Mouse (Mus musculus) ES-E14 (cell line): ENCODE measurements at regions not wholly inside any gene's neighbourhood (a gene's known extent, or its start where the extent isn't known, plus 50 kb on each side); places are given as distances from the start of the nearest gene placed in this dataset.

ENCODE experiments used
- DNase-seq: peaks from one replicate; pipeline ENCODE4 v3.0.0-alpha.2; 2013; ENCODE audit warnings: low read depth, low spot score
- H3K27ac ChIP-seq: 2 replicates; pipeline ENCODE4 v1.5.1; 2012; ENCODE audit warnings: low read depth, mild to moderate bottlenecking, low read length, moderate library complexity, mixed read lengths; ENCODE audit not compliant: poor library complexity, insufficient read depth, severe bottlenecking
- H3K36me3 ChIP-seq: 2 replicates; pipeline ENCODE4 v1.6.1; 2012; ENCODE audit warnings: mild to moderate bottlenecking, low read length, moderate library complexity, mixed read lengths; ENCODE audit not compliant: control insufficient read depth, poor library complexity, insufficient read depth, severe bottlenecking
- H3K4me1 ChIP-seq, 2 experiments: fragments of 150-350 bp in 1 of 2; sonication (generic) in 1 of 2; 2 replicates each; pipeline ENCODE4 v1.6.1; 2012; ENCODE audit warnings: low read length in 2 of 2, mild to moderate bottlenecking in 1 of 2, mixed read lengths in 1 of 2; ENCODE audit not compliant: control insufficient read depth in 2 of 2, insufficient read depth in 2 of 2, poor library complexity in 1 of 2
- H3K4me3 ChIP-seq, 2 experiments: fragments of 150-350 bp in 1 of 2; sonication (generic) in 1 of 2; 2 replicates each; pipeline ENCODE4 v1.5.1; 2012; ENCODE audit warnings: low read length in 2 of 2, low read depth in 1 of 2, mild to moderate bottlenecking in 1 of 2, mixed read lengths in 1 of 2; ENCODE audit not compliant: insufficient read depth in 1 of 2, poor library complexity in 1 of 2, severe bottlenecking in 1 of 2
- H3K9ac ChIP-seq: 2 replicates; pipeline ENCODE4 v1.6.1; 2012; ENCODE audit warnings: low read depth, mild to moderate bottlenecking, low read length, mixed read lengths; ENCODE audit not compliant: poor library complexity, insufficient read depth, severe bottlenecking
- H3K9me3 ChIP-seq: fragments of 150-350 bp; sonication (generic); 2 replicates; pipeline ENCODE4 v1.6.1; 2012; ENCODE audit warnings: low read depth, mild to moderate bottlenecking, low read length; ENCODE audit not compliant: control insufficient read depth, insufficient read depth
- CHD2 ChIP-seq: IDR thresholded peaks from 2 replicates; pipeline ENCODE4 v1.6.1; 2014; ENCODE audit warnings: mild to moderate bottlenecking, low read depth, low read length, inconsistent platforms
- HCFC1 ChIP-seq: IDR thresholded peaks from 2 replicates; pipeline ENCODE4 v1.6.1; 2012; ENCODE audit warnings: low read length, inconsistent platforms, borderline replicate concordance; ENCODE audit not compliant: insufficient read depth
- MAFK ChIP-seq: IDR thresholded peaks from 2 replicates; pipeline ENCODE4 v1.6.1; 2014; ENCODE audit warnings: mild to moderate bottlenecking, low read depth, low read length, inconsistent platforms; ENCODE audit not compliant: insufficient read depth
- ZC3H11A ChIP-seq: IDR thresholded peaks from 2 replicates; pipeline ENCODE4 v1.6.1; 2012; ENCODE audit warnings: low read depth, mild to moderate bottlenecking, inconsistent platforms, low read length, borderline replicate concordance
- ZNF384 ChIP-seq: IDR thresholded peaks from 2 replicates; pipeline ENCODE4 v1.6.1; 2012; ENCODE audit warnings: low read depth, low read length, inconsistent platforms
- in situ Hi-C, 2 experiments: fragments of 600-800 bp; cut with MboI; formaldehyde crosslinking; loops; one replicate each; pipeline ENCODE4 v1.15.1; 2025; ENCODE audit warnings: low sequenced_read_pairs in 2 of 2, inconsistent platforms in 1 of 2; ENCODE audit not compliant: unreplicated experiment in 2 of 2

DNA sequence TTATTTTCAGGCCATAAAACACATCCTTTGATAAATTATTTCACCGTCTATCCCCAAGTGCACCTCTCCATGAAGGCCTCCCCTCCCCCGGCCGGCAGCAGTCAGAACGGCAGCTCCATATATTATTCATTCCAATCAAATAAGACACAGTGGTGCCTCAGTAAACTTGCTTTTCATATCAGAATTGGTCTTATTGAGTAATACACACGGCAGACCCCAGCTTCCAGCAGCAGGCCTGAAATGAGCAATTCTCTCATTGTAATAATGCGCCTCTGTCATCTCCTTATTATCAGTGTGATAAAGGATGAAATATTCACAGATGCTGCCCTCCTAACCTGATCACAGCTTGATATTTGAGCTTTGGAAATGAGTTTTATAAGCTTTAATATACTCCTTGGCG is 169.0 kb upstream of the 4930535I16Rik start:
- no peak for DNase-seq
- Histone ChIP-seq H3K9me3 (no peaks in the 10 kb centered on the region), H3K4me3 (no peak overlapping the region), H3K36me3 (no peaks in the 10 kb centered on the region), H3K4me1 (no peaks in the 10 kb centered on the region), H3K27ac (no peak overlapping the region), H3K9ac (no peak overlapping the region)
- TF ChIP-seq CHD2, result no peak
- no peak for TF ChIP-seq ZC3H11A
- no peak for TF ChIP-seq MAFK
- TF ChIP-seq ZNF384, result no peak
- TF ChIP-seq HCFC1, result no peak
- in situ Hi-C loops, result no loop called here

- no peak for TF ChIP-seq MAFK
- TF ChIP-seq ZC3H11A, result no peak
- no peak for TF ChIP-seq CHD2
- no peak for TF ChIP-seq ZNF384
- TF ChIP-seq HCFC1, result no peak
- H3K27ac ChIP-seq, result no peak overlapping the region
- DNase-seq, result no peak
- H3K36me3 ChIP-seq, result no peaks in the 10 kb centered on the region
- no peaks in the 10 kb centered on the region; a peak in 1 of 4 replicates for H3K4me1 ChIP-seq
- H3K4me3 ChIP-seq, result no peak overlapping the region
- H3K9ac ChIP-seq, result no peak overlapping the region
- in situ Hi-C loops, result no loop called here
- H3K9me3 ChIP-seq, result no peaks in the 10 kb centered on the region
These were observed 168.4 kb upstream of the 4930535I16Rik start for GRCm38 (mm10) chr4:124086254-124086653.

- in situ Hi-C loops, result no loop called here
- no peak overlapping the region for H3K9ac ChIP-seq
- H3K27ac ChIP-seq, result no peak overlapping the region
- no peak overlapping the region for H3K4me3 ChIP-seq
- no peaks in the 10 kb centered on the region for H3K9me3 ChIP-seq
- DNase-seq, result no peak
- no peak for TF ChIP-seq ZNF384
- TF ChIP-seq HCFC1, result no peak
- TF ChIP-seq MAFK, result no peak
- no peak for TF ChIP-seq ZC3H11A
- TF ChIP-seq CHD2, result no peak
- no peaks in the 10 kb centered on the region for H3K36me3 ChIP-seq
- peaks cover 0 to 8% of the 10 kb centered on the region in 2 experiments; a peak in 2 of 4 replicates for H3K4me1 ChIP-seq
These were observed 161.8 kb upstream of the 4930535I16Rik start for GRCm38 (mm10) chr4:124079603-124080002.

GRCm38 (mm10) chr4:124075551-124075950 is 157.7 kb upstream of the 4930535I16Rik start:
- Histone ChIP-seq H3K36me3 (no peaks in the 10 kb centered on the region), H3K9ac (no peak overlapping the region), H3K27ac (no peak overlapping the region), H3K4me1 (peaks cover 2 to 16% of the 10 kb centered on the region in 2 experiments; a peak in 2 of 4 replicates), H3K9me3 (no peaks in the 10 kb centered on the region), H3K4me3 (no peak overlapping the region)
- TF ChIP-seq ZNF384 (no peak), HCFC1 (no peak), MAFK (no peak), ZC3H11A (no peak), CHD2 (no peak)
- DNase-seq, result no peak
- in situ Hi-C loops, result no loop called here

DNA sequence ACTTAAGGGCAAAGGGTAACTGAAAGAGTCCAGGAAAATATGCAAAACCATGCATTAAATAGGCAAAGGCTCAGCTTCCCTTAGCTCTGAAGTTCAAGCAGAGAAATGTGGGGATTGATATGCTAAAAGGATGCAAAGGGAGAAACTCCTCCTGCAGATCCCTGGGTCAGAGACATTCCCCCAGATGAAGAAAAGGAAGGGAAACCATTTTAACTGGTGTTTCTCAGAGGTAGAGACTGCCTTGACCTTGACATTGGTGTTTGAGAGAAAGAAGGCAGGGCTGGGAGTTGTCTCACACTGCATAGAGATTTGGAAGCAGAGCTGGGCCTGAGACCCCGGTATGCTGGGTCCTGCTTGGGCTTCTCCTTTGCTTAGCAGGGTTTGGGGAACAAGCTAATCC is 155.8 kb upstream of the 4930535I16Rik start:
- no peaks in the 10 kb centered on the region for H3K9me3 ChIP-seq
- in situ Hi-C loops, result no loop called here
- H3K36me3 ChIP-seq, result no peaks in the 10 kb centered on the region
- no peak overlapping the region for H3K4me3 ChIP-seq
- H3K4me1 ChIP-seq, result peaks cover 2 to 16% of the 10 kb centered on the region in 2 experiments; a peak in 2 of 4 replicates
- DNase-seq, result no peak
- no peak for TF ChIP-seq ZNF384
- TF ChIP-seq MAFK, result no peak
- no peak for TF ChIP-seq HCFC1
- no peak for TF ChIP-seq CHD2
- no peak for TF ChIP-seq ZC3H11A
- H3K27ac ChIP-seq, result no peak overlapping the region
- no peak overlapping the region for H3K9ac ChIP-seq
